Mouse (Mus musculus): Measurements from ENCODE around the gene Gripap1.

Gene Gripap1

GRCm38 (mm10) chrX:7789542-7790136, at the start of gene Gripap1:
Gene Gripap1, plus strand, starts transcription at chrX:7789765.
- DNase-seq (ENCODE audit: low read depth, low spot score), result peak; percentile 90

GRCm38 (mm10) chrX:7740082-7740819, 49.3 kb upstream of the Gripap1 start:
- no peak for DNase-seq (ENCODE audit: low read depth, low spot score)

GRCm38 (mm10) chrX:7741103-7741502, 48.5 kb upstream of the Gripap1 start:
- no peak for DNase-seq (ENCODE audit: low read depth, low spot score)

GRCm38 (mm10) chrX:7743470-7743869, 46.1 kb upstream of the Gripap1 start:
- DNase-seq (ENCODE audit: low read depth, low spot score), result no peak

- DNase-seq (ENCODE audit: low read depth, low spot score), result no peak
Measured at GRCm38 (mm10) chrX:7744940-7745339, 44.6 kb upstream of the Gripap1 start.

GRCm38 (mm10) chrX:7745429-7745828, 44.1 kb upstream of the Gripap1 start:
- no peak for DNase-seq (ENCODE audit: low read depth, low spot score)

- peak; percentile 24 for DNase-seq (ENCODE audit: low read depth, low spot score)
Measured at GRCm38 (mm10) chrX:7750432-7751116, 39.0 kb upstream of the Gripap1 start, which contains the start of gene Ccdc120. Gene Ccdc120, minus strand, starts transcription at chrX:7750905.

- peak; percentile 22 for DNase-seq (ENCODE audit: low read depth, low spot score)
Measured at GRCm38 (mm10) chrX:7753627-7754026, 35.9 kb upstream of the Gripap1 start.

- peak; percentile 93 for DNase-seq (ENCODE audit: low read depth, low spot score)
Measured at GRCm38 (mm10) chrX:7762137-7762920, 27.2 kb upstream of the Gripap1 start, which contains the start of gene Tfe3. Gene Tfe3, plus strand, starts transcription at chrX:7762560.

- no peak for DNase-seq (ENCODE audit: low read depth, low spot score)
Measured at GRCm38 (mm10) chrX:7762921-7763197, 26.7 kb upstream of the Gripap1 start.

GRCm38 (mm10) chrX:7763631-7764393, 25.8 kb upstream of the Gripap1 start:
- peak; percentile 37 for DNase-seq (ENCODE audit: low read depth, low spot score)

- no peak for DNase-seq (ENCODE audit: low read depth, low spot score)
Measured at GRCm38 (mm10) chrX:7764657-7765280, 24.8 kb upstream of the Gripap1 start.

- no peak for DNase-seq (ENCODE audit: low read depth, low spot score)
Measured at GRCm38 (mm10) chrX:7765281-7765670, 24.3 kb upstream of the Gripap1 start.

- no peak for DNase-seq (ENCODE audit: low read depth, low spot score)
Measured at GRCm38 (mm10) chrX:7765764-7766163, 23.8 kb upstream of the Gripap1 start.

GRCm38 (mm10) chrX:7769302-7770017, 20.1 kb upstream of the Gripap1 start:
- DNase-seq (ENCODE audit: low read depth, low spot score), result no peak

- DNase-seq (ENCODE audit: low read depth, low spot score), result peak; percentile 36
Measured at GRCm38 (mm10) chrX:7772766-7773165, 16.8 kb upstream of the Gripap1 start.

- DNase-seq (ENCODE audit: low read depth, low spot score), result no peak
Measured at GRCm38 (mm10) chrX:7775501-7776205, 13.9 kb upstream of the Gripap1 start.

GRCm38 (mm10) chrX:7776329-7777082, 13.1 kb upstream of the Gripap1 start:
- peak; percentile 70 for DNase-seq (ENCODE audit: low read depth, low spot score)

Measured in CD4-positive, CD25-positive, alpha-beta regulatory T cell, adult 2 months (primary cell).